Mouse (Mus musculus) kidney, embryonic 15.5 days (tissue): ENCODE data around the gene Ugt1a7c. TPM values are rescaled to one million over a fixed set of nuclear protein-coding genes. Genes with fewer than 3 reads are reported as not detected.
"Not testable (repeated sequence)": the region's sequence is repeated elsewhere in the genome, so short reads cannot be mapped to it uniquely, and the experiment has no call there.

Experiments used
- ATAC-seq: fragments of 200-750 bp; cut with Nextera tagmentation; replicated peaks from 2 replicates; pipeline ENCODE4 v1.8.0; 2017; ENCODE audit warnings: moderate TSS enrichment; ENCODE audit not compliant: low FRiP score
- H3K27ac ChIP-seq: fragments of 300-500 bp; sonication (generic); 2 replicates; pipeline ENCODE4 v1.5.1; 2015; ENCODE audit warnings: mild to moderate bottlenecking, inconsistent platforms
- H3K27me3 ChIP-seq: fragments of 300-500 bp; sonication (generic); 2 replicates; pipeline ENCODE4 v1.6.1; 2015; ENCODE audit warnings: inconsistent platforms
- H3K36me3 ChIP-seq: fragments of 300-500 bp; sonication (generic); 2 replicates; pipeline ENCODE4 v1.6.1; 2015; ENCODE audit warnings: inconsistent platforms
- H3K4me1 ChIP-seq: fragments of 300-500 bp; sonication (generic); 2 replicates; pipeline ENCODE4 v1.6.1; 2015; ENCODE audit warnings: inconsistent platforms
- H3K4me2 ChIP-seq: fragments of 300-500 bp; sonication (generic); 2 replicates; pipeline ENCODE4 v1.6.1; 2015; ENCODE audit warnings: moderate library complexity, mild to moderate bottlenecking, inconsistent platforms
- H3K4me3 ChIP-seq: fragments of 300-500 bp; sonication (generic); replicated peaks from 2 replicates; pipeline ENCODE4 v1.5.1; 2015; ENCODE audit warnings: mild to moderate bottlenecking, inconsistent platforms
- H3K9ac ChIP-seq: fragments of 300-500 bp; sonication (generic); 2 replicates; pipeline ENCODE4 v1.6.1; 2015; ENCODE audit warnings: mild to moderate bottlenecking, inconsistent platforms
- H3K9me3 ChIP-seq: fragments of 300-500 bp; sonication (generic); replicated peaks from 2 replicates; pipeline ENCODE4 v1.6.1; 2016; ENCODE audit warnings: inconsistent platforms
- WGBS: fragments of 180-500 bp; shearing (Covaris S2); methylation state at CpG from one replicate; pipeline ENCODE4 v1.1.7; 2015; ENCODE audit warnings: mixed read lengths; 5-methylcytosine and 5-hydroxymethylcytosine counted together
- polyA plus RNA-seq: library from polyadenylated mRNA; unstranded; fragments of >200 nt; fragmentation: Nextera tagmentation; extraction: Ambion mirVana; gene quantifications from 2 replicates; pipeline ENCODE4 v1.2.1, GENCODE M21; 2015

Ugt1a7c gene
- polyA plus RNA-seq, 1 experiment from 2014 or later = 8.9 TPM

GRCm38 (mm10) chr1:88158430-88158829 lies 63.6 kb downstream of the Ugt1a7c start:
- Histone ChIP-seq H3K4me2 (no peak overlapping the region), H3K9me3 (no peaks in the 10 kb centered on the region), H3K9ac (no peak overlapping the region), H3K27me3 (no peaks in the 10 kb centered on the region), H3K36me3 (no peaks in the 10 kb centered on the region), H3K4me1 (no peaks in the 10 kb centered on the region), H3K27ac (no peak overlapping the region), H3K4me3 (no peak overlapping the region)
- WGBS = 78% methylated on average over 2 of the region's 2 CpGs
- ATAC-seq = no peak

- no peaks in the 10 kb centered on the region for H3K36me3 ChIP-seq
- no peak for ATAC-seq
- H3K4me2 ChIP-seq = no peak within 1 kb of the TSS
- H3K9me3 ChIP-seq = no peaks in the 10 kb centered on the region
- no peaks in the 10 kb centered on the region for H3K4me1 ChIP-seq
- H3K4me3 ChIP-seq = no peak within 1 kb of the TSS
- no peaks in the 10 kb centered on the region for H3K27me3 ChIP-seq
- WGBS = 81% methylated on average over 5 of the region's 5 CpGs
- H3K27ac ChIP-seq = no peak within 1 kb of the TSS
- no peak within 1 kb of the TSS for H3K9ac ChIP-seq
Observed at GRCm38 (mm10) chr1:88165711-88166110, 70.8 kb downstream of the Ugt1a7c start, which contains the start of gene Ugt1a5. TSS of gene Ugt1a5 (plus strand) at chr1:88166012.

GRCm38 (mm10) chr1:88172190-88172589 lies 77.3 kb downstream of the Ugt1a7c start:
- not testable (repeated sequence) for H3K4me1 ChIP-seq, H3K27me3 ChIP-seq, ATAC-seq, H3K9ac ChIP-seq, H3K27ac ChIP-seq, H3K36me3 ChIP-seq, H3K4me2 ChIP-seq, H3K4me3 ChIP-seq
- WGBS = 72% methylated on average over 7 of the region's 7 CpGs
- H3K9me3 ChIP-seq = peaks cover 13% of the 10 kb centered on the region

GRCm38 (mm10) chr1:88179657-88180056 lies 84.8 kb downstream of the Ugt1a7c start:
- no peak overlapping the region for H3K4me2 ChIP-seq
- H3K27me3 ChIP-seq = no peaks in the 10 kb centered on the region
- no peak overlapping the region for H3K4me3 ChIP-seq
- ATAC-seq = no peak
- no peak overlapping the region for H3K27ac ChIP-seq
- 96% methylated on average over 1 of the region's 1 CpGs for WGBS
- H3K36me3 ChIP-seq = peaks cover 4% of the 10 kb centered on the region; the same call in 1 of the 2 replicates
- H3K9ac ChIP-seq = no peak overlapping the region
- no peaks in the 10 kb centered on the region for H3K4me1 ChIP-seq
- peaks cover 21% of the 10 kb centered on the region for H3K9me3 ChIP-seq

GRCm38 (mm10) chr1:88186325-88186935 lies 91.6 kb downstream of the Ugt1a7c start:
- Histone ChIP-seq H3K9ac (no peak overlapping the region), H3K4me2 (no peak overlapping the region), H3K27ac (no peak overlapping the region), H3K36me3 (no peaks in the 10 kb centered on the region), H3K9me3 (no peaks in the 10 kb centered on the region), H3K27me3 (no peaks in the 10 kb centered on the region), H3K4me1 (no peaks in the 10 kb centered on the region), H3K4me3 (no peak overlapping the region)
- WGBS = 89% methylated on average over 5 of the region's 5 CpGs
- ATAC-seq = no peak

GRCm38 (mm10) chr1:88192136-88192535 lies 97.3 kb downstream of the Ugt1a7c start:
- no peak for ATAC-seq
- Histone ChIP-seq H3K36me3 (no peaks in the 10 kb centered on the region), H3K27ac (no peak overlapping the region), H3K4me2 (no peak overlapping the region), H3K4me1 (no peaks in the 10 kb centered on the region), H3K4me3 (no peak overlapping the region), H3K27me3 (no peaks in the 10 kb centered on the region), H3K9me3 (no peaks in the 10 kb centered on the region), H3K9ac (no peak overlapping the region)
- 76% methylated on average over 3 of the region's 3 CpGs for WGBS

- 54% methylated on average over 1 of the region's 1 CpGs for WGBS
- Histone ChIP-seq H3K27ac (no peak overlapping the region), H3K4me2 (no peak overlapping the region), H3K9ac (no peak overlapping the region), H3K4me3 (no peak overlapping the region), H3K36me3 (no peaks in the 10 kb centered on the region), H3K27me3 (no peaks in the 10 kb centered on the region), H3K9me3 (no peaks in the 10 kb centered on the region), H3K4me1 (peaks cover 3% of the 10 kb centered on the region; the same call in 1 of the 2 replicates)
- peak; percentile 60; the same call in 1 of the 2 replicates for ATAC-seq
Observed at GRCm38 (mm10) chr1:88195687-88196086, 100.8 kb downstream of the Ugt1a7c start.

GRCm38 (mm10) chr1:88197443-88197842 lies 102.6 kb downstream of the Ugt1a7c start:
- no peak for ATAC-seq
- H3K4me3 ChIP-seq = no peak overlapping the region
- 61% methylated on average over 3 of the region's 3 CpGs for WGBS
- H3K9ac ChIP-seq = no peak overlapping the region
- H3K27me3 ChIP-seq = no peaks in the 10 kb centered on the region
- peaks cover 3% of the 10 kb centered on the region; the same call in 1 of the 2 replicates for H3K4me1 ChIP-seq
- no peaks in the 10 kb centered on the region for H3K36me3 ChIP-seq
- no peak overlapping the region for H3K4me2 ChIP-seq
- no peak overlapping the region for H3K27ac ChIP-seq
- H3K9me3 ChIP-seq = no peaks in the 10 kb centered on the region

- no peaks in the 10 kb centered on the region for H3K36me3 ChIP-seq
- H3K27ac ChIP-seq = peak overlapping the region; percentile 76
- H3K9me3 ChIP-seq = no peaks in the 10 kb centered on the region
- peaks cover 5% of the 10 kb centered on the region; the same call in 1 of the 2 replicates for H3K4me1 ChIP-seq
- no peak overlapping the region for H3K9ac ChIP-seq
- H3K4me3 ChIP-seq = no peak overlapping the region
- no peaks in the 10 kb centered on the region for H3K27me3 ChIP-seq
- H3K4me2 ChIP-seq = no peak overlapping the region
- 58% methylated on average over 2 of the region's 2 CpGs for WGBS
- peak; percentile 40; the same call in 1 of the 2 replicates for ATAC-seq
Observed at GRCm38 (mm10) chr1:88199996-88200395, 105.1 kb downstream of the Ugt1a7c start.

GRCm38 (mm10) chr1:88200456-88200855 lies 105.6 kb downstream of the Ugt1a7c start, which contains the start of gene Ugt1a2:
TSS of gene Ugt1a2 (plus strand) at chr1:88200601.
- no peak within 1 kb of the TSS for H3K9ac ChIP-seq
- no peak within 1 kb of the TSS for H3K4me3 ChIP-seq
- WGBS = 66% methylated on average over 7 of the region's 7 CpGs
- H3K36me3 ChIP-seq = no peaks in the 10 kb centered on the region
- peak within 1 kb of the TSS; percentile 76 for H3K27ac ChIP-seq
- ATAC-seq = peak; percentile 64; the same call in 1 of the 2 replicates
- no peaks in the 10 kb centered on the region for H3K9me3 ChIP-seq
- no peaks in the 10 kb centered on the region for H3K27me3 ChIP-seq
- no peak within 1 kb of the TSS for H3K4me2 ChIP-seq
- peaks cover 9% of the 10 kb centered on the region; the same call in 1 of the 2 replicates for H3K4me1 ChIP-seq

- Histone ChIP-seq H3K27me3 (no peaks in the 10 kb centered on the region), H3K36me3 (no peaks in the 10 kb centered on the region), H3K9ac (peak within 1 kb of the TSS; percentile 48), H3K27ac (no peak within 1 kb of the TSS), H3K4me1 (peaks cover 12% of the 10 kb centered on the region; the same call in 1 of the 2 replicates), H3K4me2 (peak within 1 kb of the TSS; percentile 80), H3K9me3 (no peaks in the 10 kb centered on the region), H3K4me3 (peak within 1 kb of the TSS; percentile 50)
- 6% methylated on average over 62 of the region's 62 CpGs for WGBS
- peak; percentile 98 for ATAC-seq
Observed at GRCm38 (mm10) chr1:88205294-88205922, 110.5 kb downstream of the Ugt1a7c start, which contains the start of gene Dnajb3. TSS of gene Dnajb3 (minus strand) at chr1:88205782.

- 90% methylated on average over 2 of the region's 2 CpGs for WGBS
Observed at GRCm38 (mm10) chr1:88206843-88207479, 112.1 kb downstream of the Ugt1a7c start.

More at GRCm38 (mm10) chr1:88206843-88207479, 112.1 kb downstream of the Ugt1a7c start:
- Histone ChIP-seq H3K27ac (no peak overlapping the region), H3K4me1 (peaks cover 12% of the 10 kb centered on the region; the same call in 1 of the 2 replicates), H3K9ac (no peak overlapping the region), H3K4me2 (no peak overlapping the region), H3K9me3 (peaks cover 7% of the 10 kb centered on the region), H3K36me3 (no peaks in the 10 kb centered on the region), H3K27me3 (no peaks in the 10 kb centered on the region), H3K4me3 (no peak overlapping the region)
- no peak for ATAC-seq
